In genomic region chr3:157841164-157841719, GRCm38 (mm10) we compare ENCODE assay signal across 31 mouse cellular contexts.
DNase-seq lines count a peak whose midpoint lies in the region; ATAC-seq lines count a peak whose summit lies in the region.
"Had no signal": no experiment of that assay in that cellular context is flagged by ENCODE, and none has a peak within 500 bp of the region (broad histone marks: within the 10 kb centered on the region; RNA-seq: fewer than 3 reads in every experiment).

No protein-coding gene starts in this region.

- ATAC-seq in hindbrain, embryonic 12.5 days (ENCODE audit: low FRiP score) = peak; percentile 48
- no peak for ATAC-seq in hindbrain, embryonic 16.5 days
- peak; percentile 85 for ATAC-seq in neural tube, embryonic 11.5 days (ENCODE audit: insufficient read depth, low FRiP score, low TSS enrichment)
- ATAC-seq in forebrain, embryonic 15.5 days (replicated peaks) = peak; percentile 61; the same call in 1 of the 2 replicates
- ATAC-seq in cerebellum, adult (ENCODE audit: insufficient number of reproducible peaks, low FRiP score, low TSS enrichment) = no peak
- ATAC-seq: activated CD4-positive, CD25-positive, alpha-beta regulatory T cell, adult 4 months; CD4-positive, CD25-positive, alpha-beta regulatory T cell, adult 4 months; inflammation-experienced regulatory T-cells, adult 6 months had no signal

- no peaks in the 10 kb centered on the region for H3K36me3 ChIP-seq in hindbrain, embryonic 12.5 days
- no peaks in the 10 kb centered on the region for H3K36me3 ChIP-seq in hindbrain, embryonic 16.5 days (ENCODE audit: control insufficient read depth, insufficient read depth, low read length)
- no peaks in the 10 kb centered on the region for H3K36me3 ChIP-seq in neural tube, embryonic 11.5 days (ENCODE audit: control insufficient read depth, insufficient read depth, low read length)
- H3K36me3 ChIP-seq in forebrain, embryonic 15.5 days = no peaks in the 10 kb centered on the region
- H3K36me3 ChIP-seq: embryonic facial prominence, embryonic 10.5 days; embryonic facial prominence, embryonic 15.5 days; heart, embryonic 12.5 days had no signal

- no peak overlapping the region for H3K9ac ChIP-seq in hindbrain, embryonic 12.5 days
- no peak overlapping the region for H3K9ac ChIP-seq in hindbrain, embryonic 16.5 days (ENCODE audit: low read depth, low read length)
- no peak overlapping the region for H3K9ac ChIP-seq in neural tube, embryonic 11.5 days (ENCODE audit: low read length)
- H3K9ac ChIP-seq in forebrain, embryonic 15.5 days (replicated peaks) = no peak overlapping the region
- H3K9ac ChIP-seq: embryonic facial prominence, embryonic 15.5 days; heart, embryonic 12.5 days; liver, embryonic 14.5 days had no signal

- no peak for DNase-seq in neural tube, embryonic 11.5 days (ENCODE audit: low spot score)
- DNase-seq in neural tube, embryonic 10.5 days (ENCODE audit: extremely low spot score, low spot score) = no peak
- DNase-seq in mesoderm, embryonic 11.5 days (ENCODE audit: low read depth, low spot score) = peak; percentile 14
- DNase-seq in testis, postnatal 10 days (ENCODE audit: low spot score) = no peak
- DNase-seq: adrenal gland, adult 2 months; adrenal gland, postnatal 36 days; cerebellum, adult 8-10 months; cerebellum, postnatal 25 days; gastrocnemius, postnatal 25 days; heart, adult 11 months; heart, postnatal 4 days; kidney, adult 11 months; kidney, postnatal 14 days; layer of hippocampus, adult 9-11 months; liver; lung, adult 2 months; lung, postnatal 10 days; right cerebral cortex, postnatal 14 days had no signal

- H3K27me3 ChIP-seq in hindbrain, embryonic 12.5 days = no peaks in the 10 kb centered on the region
- no peaks in the 10 kb centered on the region for H3K27me3 ChIP-seq in hindbrain, embryonic 16.5 days (replicated peaks; ENCODE audit: control insufficient read depth, insufficient read depth, low read length)
- H3K27me3 ChIP-seq in neural tube, embryonic 11.5 days (ENCODE audit: control insufficient read depth, insufficient read depth, low read length) = no peaks in the 10 kb centered on the region
- H3K27me3 ChIP-seq in forebrain, embryonic 15.5 days = no peaks in the 10 kb centered on the region
- H3K27me3 ChIP-seq: embryonic facial prominence, embryonic 15.5 days; heart, embryonic 12.5 days had no signal

- 43% methylated on average over 2 of the region's 2 CpGs for WGBS in hindbrain, embryonic 12.5 days
- WGBS in hindbrain, embryonic 16.5 days = 24% methylated on average over 2 of the region's 2 CpGs
- 46% methylated on average over 2 of the region's 2 CpGs for WGBS in neural tube, embryonic 11.5 days
- 27% methylated on average over 2 of the region's 2 CpGs for WGBS in forebrain, embryonic 15.5 days

- no peaks in the 10 kb centered on the region for H3K9me3 ChIP-seq in hindbrain, embryonic 12.5 days (replicated peaks)
- H3K9me3 ChIP-seq in hindbrain, embryonic 16.5 days (ENCODE audit: control insufficient read depth, low read length) = no peaks in the 10 kb centered on the region
- H3K9me3 ChIP-seq in neural tube, embryonic 11.5 days (ENCODE audit: control insufficient read depth, low read length) = no peaks in the 10 kb centered on the region
- H3K9me3 ChIP-seq in forebrain, embryonic 15.5 days = no peaks in the 10 kb centered on the region
- H3K9me3 ChIP-seq: embryonic facial prominence, embryonic 10.5 days; embryonic facial prominence, embryonic 15.5 days had no signal

- no peak overlapping the region for H3K27ac ChIP-seq in hindbrain, embryonic 12.5 days
- no peak overlapping the region for H3K27ac ChIP-seq in hindbrain, embryonic 16.5 days (ENCODE audit: low read depth, low read length)
- no peak overlapping the region for H3K27ac ChIP-seq in neural tube, embryonic 11.5 days (ENCODE audit: low read depth, low read length)
- no peak overlapping the region for H3K27ac ChIP-seq in forebrain, embryonic 15.5 days (replicated peaks)
- H3K27ac ChIP-seq: embryonic facial prominence, embryonic 10.5 days; embryonic facial prominence, embryonic 15.5 days; liver, embryonic 14.5 days; macrophage had no signal

- H3K4me2 ChIP-seq in hindbrain, embryonic 12.5 days (replicated peaks) = no peak overlapping the region
- no peak overlapping the region for H3K4me2 ChIP-seq in hindbrain, embryonic 16.5 days (ENCODE audit: low read length)
- H3K4me2 ChIP-seq in neural tube, embryonic 11.5 days (ENCODE audit: low read depth) = no peak overlapping the region
- no peak overlapping the region for H3K4me2 ChIP-seq in forebrain, embryonic 15.5 days (replicated peaks)
- H3K4me2 ChIP-seq: embryonic facial prominence, embryonic 15.5 days; heart, embryonic 12.5 days had no signal

- no peaks in the 10 kb centered on the region for H3K4me1 ChIP-seq in hindbrain, embryonic 12.5 days
- no peaks in the 10 kb centered on the region for H3K4me1 ChIP-seq in hindbrain, embryonic 16.5 days (ENCODE audit: control insufficient read depth, insufficient read depth, low read depth, low read length)
- no peaks in the 10 kb centered on the region for H3K4me1 ChIP-seq in neural tube, embryonic 11.5 days (ENCODE audit: control insufficient read depth, insufficient read depth, low read length)
- no peaks in the 10 kb centered on the region for H3K4me1 ChIP-seq in forebrain, embryonic 15.5 days
- H3K4me1 ChIP-seq: embryonic facial prominence, embryonic 10.5 days; embryonic facial prominence, embryonic 15.5 days had no signal

- no peak overlapping the region for H3K4me3 ChIP-seq in hindbrain, embryonic 12.5 days
- no peak overlapping the region for H3K4me3 ChIP-seq in hindbrain, embryonic 16.5 days (ENCODE audit: low read length)
- no peak overlapping the region for H3K4me3 ChIP-seq in neural tube, embryonic 11.5 days (ENCODE audit: low read depth, low read length)
- H3K4me3 ChIP-seq in forebrain, embryonic 15.5 days = no peak overlapping the region
- H3K4me3 ChIP-seq: embryonic facial prominence, embryonic 10.5 days; embryonic facial prominence, embryonic 15.5 days; heart, embryonic 12.5 days; myocyte had no signal

Comparison
In these comparisons a context has a peak if more than half of its experiments do, and no peak if none do; other contexts are left out.
1. ATAC-seq: peak in hindbrain, embryonic 12.5 days (single experiment), neural tube, embryonic 11.5 days (single experiment) and forebrain, embryonic 15.5 days (single experiment); none in hindbrain, embryonic 16.5 days (single experiment) and cerebellum, adult (single experiment).